Mouse (Mus musculus): ENCODE measurements around the gene Retreg2.
A peak's percentile ranks its signal among the peaks of the same experiment; 100 is the strongest.

The Retreg2 gene

GRCm38 (mm10) chr1:75142301-75143261, at the start of gene Retreg2, which contains the start of gene Cnppd1:
Gene Retreg2 (plus strand): TSS chr1:75142778.
Gene Cnppd1 (minus strand): TSS chr1:75142711.
- DNase-seq (ENCODE audit: low spot score in 2 of 2) = peak; percentile 98

- peak in 1 of 2 experiments; percentile 53 for DNase-seq (ENCODE audit: low spot score in 2 of 2)
Measured at GRCm38 (mm10) chr1:75122211-75122610, 20.4 kb upstream of the Retreg2 start.

GRCm38 (mm10) chr1:75124346-75125321, 17.9 kb upstream of the Retreg2 start, which contains the start of gene Nhej1:
Gene Nhej1 (minus strand): TSS chr1:75125200.
- peak; percentile 98 to 99 for DNase-seq (ENCODE audit: low spot score in 2 of 2)

GRCm38 (mm10) chr1:75125418-75125817, 17.2 kb upstream of the Retreg2 start:
- DNase-seq (ENCODE audit: low spot score in 2 of 2) = no peak

GRCm38 (mm10) chr1:75128641-75129040, 13.9 kb upstream of the Retreg2 start:
- DNase-seq (ENCODE audit: low spot score in 2 of 2) = no peak

GRCm38 (mm10) chr1:75133421-75134207, 9.0 kb upstream of the Retreg2 start, which contains the start of gene Slc23a3:
Gene Slc23a3 (minus strand): TSS chr1:75133890.
- no peak for DNase-seq (ENCODE audit: low spot score in 2 of 2)

- peak in 1 of 2 experiments; percentile 39 for DNase-seq (ENCODE audit: low spot score in 2 of 2)
Measured at GRCm38 (mm10) chr1:75136293-75136692, 6.3 kb upstream of the Retreg2 start.

GRCm38 (mm10) chr1:75136730-75137129, 5.8 kb upstream of the Retreg2 start:
- DNase-seq (ENCODE audit: low spot score in 2 of 2) = peak in 1 of 2 experiments; percentile 48

GRCm38 (mm10) chr1:75138448-75138847, 4.1 kb upstream of the Retreg2 start:
- DNase-seq (ENCODE audit: low spot score in 2 of 2) = no peak

- peak; percentile 33 to 58 for DNase-seq (ENCODE audit: low spot score in 2 of 2)
Measured at GRCm38 (mm10) chr1:75140601-75141190, 1.9 kb upstream of the Retreg2 start.

GRCm38 (mm10) chr1:75141486-75142190, 940 bp upstream of the Retreg2 start:
- peak; percentile 85 to 87 for DNase-seq (ENCODE audit: low spot score in 2 of 2)

GRCm38 (mm10) chr1:75145589-75145988, 3.0 kb downstream of the Retreg2 start:
- DNase-seq (ENCODE audit: low spot score in 2 of 2) = no peak

- no peak for DNase-seq (ENCODE audit: low spot score in 2 of 2)
Measured at GRCm38 (mm10) chr1:75147411-75148135, 5.0 kb downstream of the Retreg2 start.

GRCm38 (mm10) chr1:75148727-75149126, 6.1 kb downstream of the Retreg2 start:
- no peak for DNase-seq (ENCODE audit: low spot score in 2 of 2)

- DNase-seq (ENCODE audit: low spot score in 2 of 2) = no peak
Measured at GRCm38 (mm10) chr1:75155837-75156236, 13.3 kb downstream of the Retreg2 start.

- no peak for DNase-seq (ENCODE audit: low spot score in 2 of 2)
Measured at GRCm38 (mm10) chr1:75158990-75159389, 16.4 kb downstream of the Retreg2 start.

GRCm38 (mm10) chr1:75159540-75160255, 17.1 kb downstream of the Retreg2 start:
- DNase-seq (ENCODE audit: low spot score in 2 of 2) = no peak

GRCm38 (mm10) chr1:75160256-75160617, 17.7 kb downstream of the Retreg2 start:
- DNase-seq (ENCODE audit: low spot score in 2 of 2) = no peak

GRCm38 (mm10) chr1:75168093-75168471, 25.5 kb downstream of the Retreg2 start:
- no peak for DNase-seq (ENCODE audit: low spot score in 2 of 2)
